Mouse (Mus musculus): ENCODE results near the gene Nol6.

The Nol6 gene

GRCm38 (mm10) chr4:41124180-41124951 is at the start of gene Nol6:
Nol6 (minus strand) TSS chr4:41124455.
- peak; percentile 91 for DNase-seq (ENCODE audit: low spot score)

DNA sequence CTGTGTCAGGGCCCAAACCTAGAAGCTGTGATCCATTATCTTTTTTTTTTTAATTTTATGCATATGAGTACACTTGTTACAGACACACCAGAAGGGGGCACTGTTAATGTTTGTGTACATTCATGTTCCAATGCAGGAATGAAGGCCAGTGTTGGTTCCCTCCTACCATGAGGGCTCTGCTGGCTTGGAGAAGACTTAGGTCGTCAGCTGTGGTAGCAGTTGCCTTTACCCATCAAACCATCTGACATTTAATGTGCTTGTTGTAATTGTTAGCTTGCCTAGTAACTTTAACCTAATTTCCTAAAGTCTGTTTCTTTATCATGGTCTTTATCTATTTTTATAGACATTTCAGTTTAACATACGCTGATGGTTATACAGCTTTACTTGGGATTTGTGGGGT is 46.7 kb upstream of the Nol6 start:
- DNase-seq (ENCODE audit: low spot score) = no peak

DNA sequence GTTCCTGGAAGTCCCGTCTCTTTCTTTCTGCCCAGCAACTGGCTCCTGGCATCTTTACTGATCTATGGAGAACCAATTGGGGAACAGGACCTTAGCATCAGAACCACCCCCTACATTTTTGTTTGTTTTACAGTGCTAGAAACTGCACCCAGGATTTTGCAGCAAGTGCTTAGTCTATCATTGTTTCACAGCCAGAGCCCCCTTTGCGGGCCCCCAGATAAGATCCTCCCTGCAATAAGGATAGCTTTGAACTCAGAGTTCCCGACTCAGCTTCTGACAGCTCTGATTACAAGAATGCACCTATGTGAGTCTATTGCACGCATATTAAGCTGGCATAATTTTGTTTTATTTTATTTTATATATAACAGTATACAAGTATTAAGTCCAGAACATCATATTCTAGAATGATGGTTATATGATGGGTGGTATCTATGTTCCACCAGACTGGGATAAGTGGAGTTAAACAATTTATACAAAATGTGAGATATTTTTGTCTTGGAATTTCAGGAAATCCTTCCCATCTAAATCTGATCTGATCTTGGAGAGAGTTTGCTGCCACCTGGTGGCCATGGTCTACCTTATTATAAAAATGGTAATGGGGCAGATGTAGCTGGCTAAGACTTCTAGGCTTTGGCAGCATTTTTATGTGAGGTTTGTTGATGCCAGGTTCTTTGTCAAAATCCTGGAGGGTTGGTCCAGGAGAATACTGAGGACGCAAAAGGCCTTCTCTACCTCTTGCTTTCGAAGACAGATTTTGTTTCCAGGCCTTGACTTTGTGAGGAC is 41.6 kb upstream of the Nol6 start:
- DNase-seq (ENCODE audit: low spot score) = peak; percentile 80

- DNase-seq (ENCODE audit: low spot score) = no peak
These were observed 40.7 kb upstream of the Nol6 start for GRCm38 (mm10) chr4:41164974-41165373.

- DNase-seq (ENCODE audit: low spot score) = no peak
These were observed 37.0 kb upstream of the Nol6 start for GRCm38 (mm10) chr4:41161232-41161631.

DNA sequence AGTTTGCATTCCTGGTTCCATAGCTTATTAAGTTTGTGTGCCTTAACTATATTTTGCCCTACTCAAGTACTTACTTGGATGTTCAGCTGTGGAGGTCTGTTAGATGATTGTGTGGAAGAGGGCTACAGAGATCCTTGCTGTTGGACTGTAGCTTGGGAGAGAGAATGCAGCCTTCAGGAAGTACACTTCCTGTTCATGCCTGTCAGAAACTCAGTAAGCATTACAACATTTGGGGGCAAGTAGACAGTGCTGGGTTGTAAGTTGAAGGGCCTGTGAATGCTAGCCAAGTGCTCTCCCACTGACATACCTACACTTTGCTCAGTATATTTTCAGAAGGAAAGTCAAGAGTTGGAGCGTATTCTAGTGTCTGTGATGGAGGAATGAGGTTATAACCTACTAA is 34.0 kb upstream of the Nol6 start:
- no peak for DNase-seq (ENCODE audit: low spot score)

DNA sequence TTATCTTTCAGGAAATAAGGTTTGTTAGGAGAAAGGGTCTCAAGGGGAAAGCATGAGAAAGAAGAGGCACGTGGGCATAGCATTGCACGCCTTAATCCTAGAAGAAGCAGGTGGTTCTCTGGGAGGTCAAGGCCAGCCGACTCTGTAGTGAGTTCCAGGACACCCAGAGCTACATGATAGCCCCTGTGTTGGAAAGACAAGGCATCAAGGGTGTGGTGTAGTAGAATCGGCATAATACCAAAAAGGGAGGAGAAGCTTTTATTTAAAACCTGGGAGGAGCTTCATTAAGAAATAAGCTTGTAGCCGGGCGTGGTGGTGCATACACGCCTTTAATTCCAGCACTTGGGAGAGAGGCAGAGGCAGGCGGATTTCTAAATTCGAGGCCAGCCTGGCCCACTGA is 32.7 kb upstream of the Nol6 start:
- DNase-seq (ENCODE audit: low spot score) = no peak

DNA sequence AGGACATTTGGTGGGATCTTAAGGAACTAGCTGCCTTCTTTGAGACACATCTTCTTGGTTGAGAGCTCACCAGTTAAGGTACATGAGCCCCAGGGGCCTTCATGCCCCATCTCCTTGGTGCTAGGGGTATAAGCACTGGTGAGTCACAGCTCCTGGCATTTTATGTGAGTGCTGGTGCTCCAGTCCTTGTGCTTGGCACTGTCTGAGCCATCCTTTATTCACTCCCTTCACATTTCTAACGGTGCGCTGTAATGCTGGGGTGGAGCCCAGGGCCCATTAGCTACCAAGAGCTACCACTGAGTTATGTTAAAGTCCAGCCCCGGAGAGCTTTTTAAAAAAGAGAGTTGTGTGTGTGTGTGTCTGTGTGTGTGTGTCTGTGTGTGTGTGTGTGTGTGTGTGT is 28.9 kb upstream of the Nol6 start:
- no peak for DNase-seq (ENCODE audit: low spot score)

DNA sequence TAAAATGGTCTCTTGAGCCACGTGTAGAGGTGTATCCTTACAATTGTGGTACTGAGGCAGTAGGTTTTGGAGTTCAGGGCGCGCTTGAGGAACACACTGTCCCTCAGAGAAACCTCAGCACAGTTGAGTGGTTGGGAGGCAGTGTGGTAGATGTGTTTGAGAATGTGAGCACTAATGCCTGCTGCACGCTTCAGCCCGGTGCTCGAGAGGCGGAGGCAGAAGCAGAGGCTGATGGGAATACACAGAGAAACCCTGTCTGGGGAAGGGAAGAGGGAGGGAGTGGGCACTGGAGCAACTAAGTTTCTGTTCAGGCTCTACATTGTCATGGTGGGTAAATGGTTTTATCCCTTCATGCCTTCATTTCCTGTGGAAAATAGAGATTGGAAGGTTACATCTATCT is 26.9 kb upstream of the Nol6 start:
- DNase-seq (ENCODE audit: low spot score) = no peak

DNA sequence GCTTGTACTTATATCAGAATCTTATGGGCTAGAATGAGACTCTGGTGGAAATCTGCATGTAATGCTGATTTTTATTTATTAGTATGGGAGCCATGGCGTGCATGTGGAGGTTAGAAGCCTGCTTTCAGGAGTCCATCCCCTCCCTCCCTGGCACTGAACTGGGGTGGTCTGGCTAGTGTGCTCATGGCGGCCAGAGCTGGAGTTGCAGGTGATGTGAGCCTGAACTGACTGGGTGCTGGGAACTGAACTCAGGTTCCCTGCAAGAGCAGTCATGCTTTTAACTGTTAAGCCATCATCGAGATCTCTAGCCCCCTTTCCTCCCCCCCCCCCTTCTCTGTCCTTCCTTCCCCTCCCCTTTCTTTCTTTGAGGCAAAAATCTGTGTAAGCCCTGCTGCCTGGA is 25.6 kb upstream of the Nol6 start:
- no peak for DNase-seq (ENCODE audit: low spot score)

DNA sequence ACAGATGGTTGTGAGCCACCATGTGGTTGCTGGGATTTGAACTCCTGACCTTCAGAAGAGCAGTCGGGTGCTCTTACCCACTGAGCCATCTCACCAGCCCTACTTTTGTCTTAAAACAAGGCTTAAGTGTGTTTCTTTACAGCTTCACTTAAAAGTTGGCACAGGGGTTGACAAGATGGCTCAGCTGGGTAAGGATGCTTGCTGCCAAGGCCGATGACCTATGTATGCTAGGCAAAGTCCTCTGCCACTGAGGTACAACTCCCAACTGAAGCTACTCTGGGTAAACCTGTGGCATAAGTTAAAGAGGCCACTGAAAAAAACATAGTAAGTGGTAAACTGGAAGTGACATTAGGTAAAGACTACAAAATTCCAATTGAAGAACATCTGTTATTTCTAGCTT is 18.3 kb upstream of the Nol6 start:
- DNase-seq (ENCODE audit: low spot score) = no peak

GRCm38 (mm10) chr4:41140174-41140875 is 16.1 kb upstream of the Nol6 start:
- DNase-seq (ENCODE audit: low spot score) = no peak

DNA sequence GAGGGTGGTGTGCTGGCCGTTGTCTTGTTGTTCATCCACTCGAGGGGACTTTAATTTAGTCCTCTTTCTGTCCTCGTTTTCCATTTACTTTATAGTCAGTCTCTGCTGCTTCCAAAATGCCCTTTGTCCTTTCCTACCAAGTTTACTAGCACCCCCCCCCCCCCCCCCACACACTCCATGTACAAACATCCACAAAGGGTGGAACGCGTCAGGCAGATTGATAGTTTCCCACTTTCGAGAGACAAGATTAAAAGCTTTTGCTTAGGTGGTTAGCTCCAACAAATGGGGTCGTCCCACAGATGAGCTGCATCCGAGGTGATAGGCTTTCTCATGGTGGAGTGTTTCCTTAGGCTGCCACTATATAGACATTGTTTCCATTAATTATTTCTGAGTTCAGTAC is 12.6 kb upstream of the Nol6 start:
- no peak for DNase-seq (ENCODE audit: low spot score)

GRCm38 (mm10) chr4:41136454-41136805 is 12.2 kb upstream of the Nol6 start:
- no peak for DNase-seq (ENCODE audit: low spot score)

DNA sequence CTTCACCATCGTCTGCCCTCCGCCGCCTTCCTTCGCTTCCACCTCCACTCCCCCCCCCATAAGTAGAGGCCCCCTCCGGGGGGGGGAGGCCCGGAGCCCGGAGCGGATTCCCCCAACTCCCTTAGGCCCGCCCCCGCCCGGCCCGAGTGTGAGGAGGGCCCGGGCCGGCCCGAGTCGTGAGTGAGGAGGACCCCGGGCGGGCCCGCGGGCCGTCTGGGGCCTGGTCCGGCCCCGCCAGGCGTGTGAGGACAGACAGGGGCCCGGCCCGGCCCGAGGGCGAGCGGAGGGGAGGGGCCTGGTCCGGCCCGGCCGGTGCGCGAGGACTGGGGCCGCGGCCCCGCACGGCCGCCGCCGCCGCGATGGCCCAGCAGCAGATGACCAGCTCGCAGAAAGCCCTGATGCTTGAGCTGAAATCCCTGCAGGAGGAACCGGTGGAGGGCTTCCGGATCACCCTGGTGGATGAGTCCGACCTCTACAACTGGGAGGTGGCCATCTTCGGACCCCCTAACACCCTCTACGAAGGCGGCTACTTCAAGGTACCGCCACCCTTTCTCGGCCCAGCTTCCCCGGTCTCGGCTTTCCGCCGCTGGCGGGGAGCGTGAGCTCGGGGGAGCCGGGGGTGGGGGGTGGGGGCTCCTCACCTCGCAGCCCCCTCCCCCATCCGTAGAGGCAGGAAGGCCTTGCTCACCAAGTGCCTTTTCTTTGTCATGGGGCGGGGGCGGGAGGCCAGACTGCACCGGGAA is 11.6 kb upstream of the Nol6 start, which contains the start of gene Ube2r2:
Gene Ube2r2, plus strand, starts transcription at position 33 of the 743 bp plus-strand sequence.
- DNase-seq (ENCODE audit: low spot score) = peak; percentile 57

GRCm38 (mm10) chr4:41134935-41135710 is 10.9 kb upstream of the Nol6 start:
- DNase-seq (ENCODE audit: low spot score) = peak; percentile 72

DNA sequence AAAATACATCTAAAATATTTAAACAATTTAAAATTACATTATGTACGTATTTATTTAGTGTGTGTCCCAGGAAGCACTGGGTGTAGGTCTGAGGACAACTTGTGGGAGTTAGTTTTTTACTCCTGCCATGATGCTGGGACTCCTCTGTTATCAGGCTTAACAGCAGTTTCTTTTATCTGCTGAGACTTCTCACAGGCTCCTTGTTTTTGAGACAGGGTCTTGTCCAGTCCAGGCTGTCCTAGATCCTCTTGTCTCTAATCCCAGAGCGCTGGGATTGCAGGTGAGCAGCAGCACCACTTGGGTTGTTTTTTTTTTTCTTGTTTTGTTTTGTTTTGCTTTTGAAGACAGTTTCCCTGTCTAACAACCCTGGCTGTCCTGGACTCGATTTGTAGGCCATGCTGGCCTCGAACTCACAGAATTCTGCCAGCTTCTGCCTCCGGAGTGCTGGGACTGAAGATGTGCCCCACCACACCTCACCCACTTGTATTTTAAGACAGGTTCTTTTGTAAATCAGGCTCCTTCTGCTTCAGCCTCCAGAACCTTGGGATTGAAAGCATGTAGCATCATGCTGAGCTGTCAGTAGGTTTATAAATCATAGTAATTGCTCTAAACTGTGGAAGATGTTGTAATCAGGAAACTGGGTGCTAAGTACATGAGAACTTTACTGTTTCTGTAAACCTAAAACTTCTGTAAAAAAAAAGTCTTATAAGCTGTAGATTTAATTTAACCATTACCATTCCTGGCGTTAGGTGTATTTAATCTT is 9.5 kb upstream of the Nol6 start:
- DNase-seq (ENCODE audit: low spot score) = no peak

DNA sequence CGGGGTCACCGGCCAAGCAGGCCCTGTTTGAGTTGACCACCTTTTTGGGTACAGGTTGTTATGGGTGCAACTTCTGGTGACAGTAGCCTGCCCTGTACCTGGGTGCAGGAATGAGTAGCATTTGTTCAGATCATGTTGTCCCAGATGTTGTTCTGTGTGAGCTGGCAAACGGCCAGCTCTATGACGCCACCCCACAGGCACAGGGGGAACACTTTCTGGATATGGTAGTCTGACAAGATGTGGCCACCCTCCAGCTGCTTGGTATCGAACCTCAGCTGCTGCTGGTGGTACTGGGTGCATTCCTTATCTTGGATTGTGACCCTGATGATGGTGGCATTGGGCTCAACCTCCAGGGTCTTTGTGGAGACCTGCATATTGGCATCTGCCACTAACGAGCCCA is 8.2 kb upstream of the Nol6 start:
- DNase-seq (ENCODE audit: low spot score) = no peak

- DNase-seq (ENCODE audit: low spot score) = no peak
These were observed 5.6 kb upstream of the Nol6 start for GRCm38 (mm10) chr4:41129836-41130235.

- peak; percentile 59 for DNase-seq (ENCODE audit: low spot score)
These were observed 5.2 kb upstream of the Nol6 start for GRCm38 (mm10) chr4:41129406-41129805.
